8 mouse cellular contexts compared by ENCODE assay signal in genomic region chr13:77982105-77982851, GRCm38 (mm10). TPM values are rescaled to one million over a fixed set of nuclear protein-coding genes. Genes with fewer than 3 reads are reported as not detected.
DNase-seq lines count a peak whose midpoint lies in the region; ATAC-seq and TF ChIP-seq lines count a peak whose summit lies in the region.

No protein-coding gene starts in this region.

- H3K27me3 ChIP-seq in intestine, postnatal 0 days (replicated peaks; ENCODE audit: control insufficient read depth, insufficient read depth, low read length): no peaks in the 10 kb centered on the region
- no peaks in the 10 kb centered on the region for H3K27me3 ChIP-seq in intestine, embryonic 15.5 days (replicated peaks)
- no peaks in the 10 kb centered on the region for H3K27me3 ChIP-seq in hindbrain, embryonic 12.5 days

- H3K4me1 ChIP-seq in intestine, postnatal 0 days (replicated peaks; ENCODE audit: control insufficient read depth, insufficient read depth, low read length): no peaks in the 10 kb centered on the region
- no peaks in the 10 kb centered on the region for H3K4me1 ChIP-seq in intestine, embryonic 15.5 days (replicated peaks)
- no peaks in the 10 kb centered on the region; the same call in 1 of the 2 replicates for H3K4me1 ChIP-seq in hindbrain, embryonic 12.5 days

- no peak overlapping the region for H3K4me2 ChIP-seq in intestine, postnatal 0 days (replicated peaks; ENCODE audit: low read depth)
- no peak overlapping the region for H3K4me2 ChIP-seq in intestine, embryonic 15.5 days (replicated peaks)
- no peak overlapping the region for H3K4me2 ChIP-seq in hindbrain, embryonic 12.5 days (replicated peaks)

- H3K36me3 ChIP-seq in intestine, postnatal 0 days (ENCODE audit: control insufficient read depth, insufficient read depth): no peaks in the 10 kb centered on the region
- H3K36me3 ChIP-seq in intestine, embryonic 15.5 days: no peaks in the 10 kb centered on the region
- no peaks in the 10 kb centered on the region for H3K36me3 ChIP-seq in hindbrain, embryonic 12.5 days

- 41% methylated on average over 5 of the region's 5 CpGs for WGBS in intestine, postnatal 0 days
- 34% methylated on average over 5 of the region's 5 CpGs for WGBS in intestine, embryonic 15.5 days
- 24% methylated on average over 5 of the region's 5 CpGs for WGBS in hindbrain, embryonic 12.5 days

- no peak overlapping the region for H3K4me3 ChIP-seq in intestine, postnatal 0 days (ENCODE audit: low read depth, low read length)
- H3K4me3 ChIP-seq in intestine, embryonic 15.5 days (replicated peaks): no peak overlapping the region
- no peak overlapping the region for H3K4me3 ChIP-seq in hindbrain, embryonic 12.5 days

- TF ChIP-seq CTCF in intestine, postnatal 0 days (IDR thresholded peaks at IDR 0.05; ENCODE audit: low read depth): peak; percentile 78

- no peak for ATAC-seq in intestine, postnatal 0 days
- ATAC-seq in intestine, embryonic 15.5 days: no peak
- peak; percentile 74 for ATAC-seq in hindbrain, embryonic 12.5 days (ENCODE audit: low FRiP score)

- intact Hi-C loops in left cerebral cortex, postnatal 10 days (cut with DNase I): loop anchor here (5.0 kb wide), 1 partner anchor 195 kb away; no protein-coding TSS in a partner anchor

- no peak overlapping the region for H3K27ac ChIP-seq in intestine, postnatal 0 days (ENCODE audit: low read depth, low read length)
- no peak overlapping the region for H3K27ac ChIP-seq in intestine, embryonic 15.5 days
- no peak overlapping the region for H3K27ac ChIP-seq in hindbrain, embryonic 12.5 days

- no peaks in the 10 kb centered on the region for H3K9me3 ChIP-seq in intestine, postnatal 0 days (ENCODE audit: control insufficient read depth)
- no peaks in the 10 kb centered on the region for H3K9me3 ChIP-seq in intestine, embryonic 15.5 days
- H3K9me3 ChIP-seq in hindbrain, embryonic 12.5 days (replicated peaks): no peaks in the 10 kb centered on the region

- peak; percentile 17 for DNase-seq in MEL-GATA-1-ER (ENCODE audit: extremely low read depth, low read depth)
- DNase-seq in cerebellum, postnatal 14 days: peak; percentile 70 to 75
- peak; percentile 30 to 64 for DNase-seq in left cerebral cortex, postnatal 10 days (ENCODE audit: extremely low spot score in 1 of 2, low spot score in 2 of 2)
- DNase-seq in retina, adult 2 months (ENCODE audit: low read depth, low spot score): peak; percentile 22
- no peak for DNase-seq in spleen, adult 12 weeks (ENCODE audit: low spot score)

- H3K9ac ChIP-seq in intestine, postnatal 0 days (ENCODE audit: low read depth, low read length): no peak overlapping the region
- no peak overlapping the region for H3K9ac ChIP-seq in intestine, embryonic 15.5 days
- H3K9ac ChIP-seq in hindbrain, embryonic 12.5 days: no peak overlapping the region

RNA-seq across cellular contexts. Expression of gene Pou5f2, which starts 42.4 kb away (rescaled TPM):
- 0.77 and 1.0 TPM in 2 replicates for polyA plus RNA-seq in intestine, postnatal 0 days (2015; fragmentation: Nextera tagmentation; extraction: Ambion mirVana)
- 0.96 and 1.2 TPM in 2 replicates for polyA plus RNA-seq in intestine, embryonic 15.5 days (2015; fragmentation: Nextera tagmentation; extraction: Ambion mirVana)
- polyA plus RNA-seq in hindbrain, embryonic 12.5 days (2016; fragmentation: Nextera tagmentation; extraction: Ambion mirVana): 1.5 TPM in 2 replicates
- total RNA-seq in left cerebral cortex, postnatal 10 days (2021): 1 to 10 TPM; 1.3 to 1.4 TPM
